In the genomic region with DNA sequence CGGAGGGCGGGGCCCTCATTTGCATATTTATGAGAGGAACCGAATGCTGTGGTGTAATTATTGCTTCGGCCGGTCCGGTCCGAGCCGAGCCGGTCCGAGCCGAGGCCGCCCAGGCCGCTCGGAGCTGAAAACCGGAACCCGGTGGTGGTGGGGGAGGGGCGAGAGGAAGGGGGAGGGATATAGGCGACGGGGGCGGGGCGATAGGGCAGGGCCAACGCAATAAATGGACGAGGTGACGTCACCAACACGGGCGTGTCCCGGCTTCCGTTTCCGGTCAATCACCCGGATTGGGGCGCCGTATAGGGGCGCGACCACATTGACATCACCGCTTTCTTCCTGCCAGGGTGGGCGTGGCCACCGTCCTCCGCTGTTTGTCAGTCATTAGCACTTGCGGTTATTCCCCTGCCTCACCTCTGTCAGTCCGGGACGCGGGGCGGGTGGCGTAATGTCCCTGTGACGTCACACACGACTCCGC, we compare ENCODE assay signal across 7 mouse cellular contexts. TPM values are rescaled to one million over a fixed set of nuclear protein-coding genes. Genes with fewer than 3 reads are reported as not detected.
DNase-seq lines count a peak whose midpoint lies in the region; ATAC-seq and TF ChIP-seq lines count a peak whose summit lies in the region.

No protein-coding gene starts in this region.

- intact Hi-C loops in heart, adult 2 months (cut with DNase I) = loop anchor here (5.0 kb wide), 2 partner anchors 53 to 148 kb away; no protein-coding TSS in a partner anchor

- TF ChIP-seq POLR2A in heart, adult 2 months (IDR thresholded peaks at IDR 0.05; ENCODE audit: insufficient read depth, low read depth, low read length) = peak; percentile 75
- TF ChIP-seq POLR2A in kidney, adult 2 months (IDR thresholded peaks at IDR 0.05; ENCODE audit: low read depth, low read length) = peak; percentile 59
- no peak for TF ChIP-seq POLR2A in small intestine, adult 2 months (IDR thresholded peaks at IDR 0.05; ENCODE audit: low read depth, low read length)

- TF ChIP-seq EP300 in heart, adult 2 months (IDR thresholded peaks at IDR 0.05; ENCODE audit: insufficient read depth, low read depth, low read length) = no peak; the same call in 1 of the 2 replicates

- H3K9ac ChIP-seq in embryonic facial prominence, embryonic 11.5 days (replicated peaks; ENCODE audit: low read length) = peak overlapping the region; percentile 62
- H3K9ac ChIP-seq in heart, adult 2 months (ENCODE audit: low read depth, low read length) = peak overlapping the region; percentile 77
- peak overlapping the region; percentile 54 for H3K9ac ChIP-seq in limb, embryonic 11.5 days (ENCODE audit: low read length)
- peak overlapping the region; percentile 61 for H3K9ac ChIP-seq in midbrain, embryonic 13.5 days (replicated peaks)

- H3K27me3 ChIP-seq in embryonic facial prominence, embryonic 11.5 days (ENCODE audit: control insufficient read depth, insufficient read depth, low read length) = no peaks in the 10 kb centered on the region
- no peaks in the 10 kb centered on the region for H3K27me3 ChIP-seq in heart, adult 2 months (ENCODE audit: control insufficient read depth, insufficient read depth, low read length)
- H3K27me3 ChIP-seq in kidney, adult 2 months (replicated peaks; ENCODE audit: control insufficient read depth, insufficient read depth, low read length) = no peaks in the 10 kb centered on the region
- H3K27me3 ChIP-seq in limb, embryonic 11.5 days (ENCODE audit: control insufficient read depth, insufficient read depth, low read length) = no peaks in the 10 kb centered on the region
- H3K27me3 ChIP-seq in midbrain, embryonic 13.5 days = peaks cover 11% of the 10 kb centered on the region
- no peaks in the 10 kb centered on the region for H3K27me3 ChIP-seq in small intestine, adult 2 months (ENCODE audit: control insufficient read depth, insufficient read depth, low read length)

- H3K79me2 ChIP-seq in heart, adult 2 months (replicated peaks; ENCODE audit: control insufficient read depth, insufficient read depth, low read length) = no peaks in the 10 kb centered on the region

- H3K36me3 ChIP-seq in embryonic facial prominence, embryonic 11.5 days (replicated peaks; ENCODE audit: control insufficient read depth, insufficient read depth, low read depth, low read length) = no peaks in the 10 kb centered on the region
- H3K36me3 ChIP-seq in heart, adult 2 months (ENCODE audit: control insufficient read depth, insufficient read depth, low read length) = no peaks in the 10 kb centered on the region
- H3K36me3 ChIP-seq in kidney, adult 2 months (ENCODE audit: control insufficient read depth, insufficient read depth, low read length) = no peaks in the 10 kb centered on the region
- H3K36me3 ChIP-seq in limb, embryonic 11.5 days (ENCODE audit: control insufficient read depth, insufficient read depth, low read length) = no peaks in the 10 kb centered on the region
- H3K36me3 ChIP-seq in midbrain, embryonic 13.5 days = no peaks in the 10 kb centered on the region
- no peaks in the 10 kb centered on the region for H3K36me3 ChIP-seq in small intestine, adult 2 months (ENCODE audit: control insufficient read depth, insufficient read depth, low read length)

- TF ChIP-seq CTCF in heart, adult 2 months (IDR thresholded peaks at IDR 0.05) = no peak
- TF ChIP-seq CTCF in kidney, adult 2 months (conservative IDR thresholded peaks at IDR 0.05; ENCODE audit: insufficient read depth, insufficient read length, low read depth, low read length) = no peak
- TF ChIP-seq CTCF in small intestine, adult 2 months (IDR thresholded peaks at IDR 0.05; ENCODE audit: extremely low read depth, insufficient read length, insufficient replicate concordance, low read depth, low read length) = no peak

- DNase-seq in adrenal gland, postnatal 25 days = peak; percentile 94
- DNase-seq in embryonic facial prominence, embryonic 11.5 days (ENCODE audit: low spot score) = peak; percentile 95
- DNase-seq in heart, adult 2 months = peak; percentile 93
- DNase-seq in kidney, adult 2 months = peak; percentile 96
- DNase-seq in limb, embryonic 11.5 days (ENCODE audit: low spot score) = peak; percentile 97

- peak overlapping the region; percentile 85 for H3K27ac ChIP-seq in embryonic facial prominence, embryonic 11.5 days (replicated peaks; ENCODE audit: low read depth, low read length)
- peak overlapping the region; percentile 100 for H3K27ac ChIP-seq in heart, adult 2 months
- H3K27ac ChIP-seq in kidney, adult 2 months (ENCODE audit: insufficient read depth, low read depth, low read length) = peak overlapping the region; percentile 97
- H3K27ac ChIP-seq in limb, embryonic 11.5 days (replicated peaks; ENCODE audit: low read depth, low read length) = peak overlapping the region; percentile 92
- peak overlapping the region; percentile 97 for H3K27ac ChIP-seq in midbrain, embryonic 13.5 days
- peak overlapping the region; percentile 99 for H3K27ac ChIP-seq in small intestine, adult 2 months (ENCODE audit: insufficient read depth, low read depth, low read length)

- WGBS in embryonic facial prominence, embryonic 11.5 days = under 1% methylated on average over 45 of the region's 47 CpGs
- WGBS in heart, adult 2 months = under 1% methylated on average over 47 of the region's 47 CpGs
- WGBS in kidney, adult 2 months = 1% methylated on average over 41 of the region's 47 CpGs
- under 1% methylated on average over 45 of the region's 47 CpGs for WGBS in limb, embryonic 11.5 days
- WGBS in midbrain, embryonic 13.5 days = under 1% methylated on average over 47 of the region's 47 CpGs
- WGBS in small intestine, adult 2 months = under 1% methylated on average over 45 of the region's 47 CpGs

- no peaks in the 10 kb centered on the region for H3K9me3 ChIP-seq in embryonic facial prominence, embryonic 11.5 days (replicated peaks; ENCODE audit: control insufficient read depth, low read length)
- H3K9me3 ChIP-seq in limb, embryonic 11.5 days (ENCODE audit: control insufficient read depth, low read length) = no peaks in the 10 kb centered on the region
- H3K9me3 ChIP-seq in midbrain, embryonic 13.5 days = no peaks in the 10 kb centered on the region

- ATAC-seq in embryonic facial prominence, embryonic 11.5 days (replicated peaks; ENCODE audit: insufficient number of reproducible peaks, low FRiP score, low TSS enrichment, low read depth) = peak; percentile 41
- ATAC-seq in limb, embryonic 11.5 days (ENCODE audit: insufficient number of reproducible peaks, low FRiP score, low TSS enrichment, low read depth) = peak; percentile 41
- ATAC-seq in midbrain, embryonic 13.5 days = peak; percentile 55

- peak overlapping the region; percentile 57 for H3K4me2 ChIP-seq in embryonic facial prominence, embryonic 11.5 days (ENCODE audit: low read depth, low read length)
- peak overlapping the region; percentile 51 for H3K4me2 ChIP-seq in limb, embryonic 11.5 days (ENCODE audit: low read depth, severe bottlenecking)
- H3K4me2 ChIP-seq in midbrain, embryonic 13.5 days (replicated peaks) = peak overlapping the region; percentile 62

- H3K4me3 ChIP-seq in embryonic facial prominence, embryonic 11.5 days (ENCODE audit: low read depth, low read length) = peak overlapping the region; percentile 63
- peak overlapping the region; percentile 95 for H3K4me3 ChIP-seq in heart, adult 2 months
- H3K4me3 ChIP-seq in kidney, adult 2 months (ENCODE audit: insufficient read depth, low read depth, low read length) = peak overlapping the region; percentile 85
- H3K4me3 ChIP-seq in limb, embryonic 11.5 days (ENCODE audit: low read depth, low read length) = peak overlapping the region; percentile 61
- peak overlapping the region; percentile 73 for H3K4me3 ChIP-seq in midbrain, embryonic 13.5 days (replicated peaks)
- H3K4me3 ChIP-seq in small intestine, adult 2 months (ENCODE audit: low read depth, low read length) = peak overlapping the region; percentile 72

- H3K4me1 ChIP-seq in embryonic facial prominence, embryonic 11.5 days (ENCODE audit: control insufficient read depth, insufficient read depth, low read length) = no peaks in the 10 kb centered on the region
- no peaks in the 10 kb centered on the region for H3K4me1 ChIP-seq in heart, adult 2 months (ENCODE audit: control insufficient read depth, insufficient read depth, low read length)
- no peaks in the 10 kb centered on the region for H3K4me1 ChIP-seq in kidney, adult 2 months (ENCODE audit: control insufficient read depth, insufficient read depth, low read length)
- H3K4me1 ChIP-seq in limb, embryonic 11.5 days (ENCODE audit: control insufficient read depth, insufficient read depth, low read length) = no peaks in the 10 kb centered on the region
- H3K4me1 ChIP-seq in midbrain, embryonic 13.5 days (replicated peaks) = 0 out of 2 replicates have a peak, but pooled peaks cover 5% of the 10 kb centered on the region
- H3K4me1 ChIP-seq in small intestine, adult 2 months (ENCODE audit: control insufficient read depth, insufficient read depth, insufficient read length, low read length) = peaks cover 2% of the 10 kb centered on the region; the same call in 1 of the 2 replicates

RNA-seq across cellular contexts. Expression of a gene that starts 51.2 kb away (rescaled TPM):
- 101 and 138 TPM in 2 replicates for total RNA-seq in adrenal gland, postnatal 25 days (2021)
- 60.1 and 81.1 TPM in 2 replicates for polyA plus RNA-seq in embryonic facial prominence, embryonic 11.5 days (2014; fragmentation: Nextera tagmentation; extraction: Ambion mirVana)
- total RNA-seq in heart, adult 2 months (2021) = 10 to 100 TPM; 78.8 to 90.7 TPM
- 117 and 142 TPM in 2 replicates for polyA plus RNA-seq in heart, adult 2 months (2012; rRNA removed)
- 97.9 and 128 TPM in 2 replicates for polyA plus RNA-seq in kidney, adult 2 months (2012; rRNA removed)
- polyA plus RNA-seq in limb, embryonic 11.5 days (2014; fragmentation: Nextera tagmentation; extraction: Ambion mirVana) = 97.9 and 99.4 TPM in 2 replicates
- 166 and 188 TPM in 2 replicates for polyA plus RNA-seq in midbrain, embryonic 13.5 days (2015; fragmentation: Nextera tagmentation; extraction: Ambion mirVana)
- 178 and 342 TPM in 2 replicates for polyA plus RNA-seq in small intestine, adult 2 months (2012; rRNA removed)

Comparison
In these comparisons a context has a peak if more than half of its experiments do, and no peak if none do; other contexts are left out.
1. Peak in every context shown above with its lines: DNase-seq, ATAC-seq, H3K4me3 ChIP-seq and H3K27ac ChIP-seq.